Mouse (Mus musculus) stomach, postnatal 0 days (tissue): ENCODE results near the gene Pnliprp2. TPM values are rescaled to one million over a fixed set of nuclear protein-coding genes. Genes with fewer than 3 reads are reported as not detected.

Source experiments
- ATAC-seq: fragments of 200-750 bp; cut with Nextera tagmentation; 2 replicates; pipeline ENCODE4 v1.8.0; 2017; ENCODE audit not compliant: low FRiP score, low TSS enrichment
- DNase-seq: peaks from one replicate; pipeline ENCODE4 v3.0.0-alpha.2; 2016; ENCODE audit warnings: low spot score
- H3K27ac ChIP-seq: fragments of 300-500 bp; sonication (generic); replicated peaks from 2 replicates; pipeline ENCODE4 v1.5.1; 2014; ENCODE audit warnings: mild to moderate bottlenecking, control low read depth
- H3K27me3 ChIP-seq: fragments of 300-500 bp; sonication (generic); 2 replicates; pipeline ENCODE4 v1.6.1; 2014; ENCODE audit warnings: low read length; ENCODE audit not compliant: control insufficient read depth, insufficient read depth
- H3K36me3 ChIP-seq: fragments of 300-500 bp; sonication (generic); 2 replicates; pipeline ENCODE4 v1.6.1; 2014; ENCODE audit warnings: low read length, mixed read lengths; ENCODE audit not compliant: control insufficient read depth, insufficient read depth
- H3K4me1 ChIP-seq: fragments of 300-500 bp; sonication (generic); replicated peaks from 2 replicates; pipeline ENCODE4 v1.6.1; 2014; ENCODE audit warnings: antibody characterized with exemption; ENCODE audit not compliant: control insufficient read depth, insufficient read depth
- H3K4me2 ChIP-seq: fragments of 300-500 bp; sonication (generic); replicated peaks from 2 replicates; pipeline ENCODE4 v1.6.1; 2014; ENCODE audit warnings: low read depth, mild to moderate bottlenecking, control low read depth, moderate library complexity
- H3K4me3 ChIP-seq: fragments of 300-500 bp; sonication (generic); 2 replicates; pipeline ENCODE4 v1.5.1; 2014; ENCODE audit warnings: low read depth, low read length, control low read depth
- H3K9ac ChIP-seq: fragments of 300-500 bp; sonication (generic); 2 replicates; pipeline ENCODE4 v1.6.1; 2014; ENCODE audit warnings: mild to moderate bottlenecking, low read length, control low read depth, mixed read lengths
- H3K9me3 ChIP-seq: fragments of 300-500 bp; sonication (generic); 2 replicates; pipeline ENCODE4 v1.6.1; 2016; ENCODE audit warnings: low read length; ENCODE audit not compliant: control insufficient read depth
- CTCF ChIP-seq: IDR thresholded peaks from 2 replicates; pipeline ENCODE4 v1.5.1; 2016; ENCODE audit warnings: antibody characterized with exemption, low read depth, mild to moderate bottlenecking, moderate library complexity
- EP300 ChIP-seq: optimal IDR thresholded peaks from 2 replicates; pipeline ENCODE3; 2016; ENCODE audit warnings: antibody characterized with exemption
- WGBS: fragments of 180-500 bp; shearing (Covaris S2); extraction: QIAGEN DNeasy Blood & Tissue Kit; methylation state at CpG from one replicate; pipeline ENCODE4 v1.1.7; 2014; 5-methylcytosine and 5-hydroxymethylcytosine counted together
- polyA plus RNA-seq: library from polyadenylated mRNA; unstranded; fragments of >200 nt; fragmentation: Nextera tagmentation; extraction: Ambion mirVana; gene quantifications from 2 replicates; pipeline ENCODE4 v1.2.1, GENCODE M21; 2015

Gene Pnliprp2
- polyA plus RNA-seq, 1 experiment from 2014 or later, result 4.2 TPM

GRCm38 (mm10) chr19:58817398-58817797 lies 57.9 kb downstream of the Pnliprp2 start:
- H3K4me1 ChIP-seq, result no peaks in the 10 kb centered on the region
- no peaks in the 10 kb centered on the region for H3K9me3 ChIP-seq
- no peak overlapping the region for H3K27ac ChIP-seq
- WGBS, result 84% methylated on average over 11 of the region's 11 CpGs
- H3K27me3 ChIP-seq, result no peaks in the 10 kb centered on the region
- DNase-seq (no peak), ATAC-seq (no peak)
- no peaks in the 10 kb centered on the region for H3K36me3 ChIP-seq
- no peak for TF ChIP-seq EP300
- TF ChIP-seq CTCF, result no peak
- H3K4me3 ChIP-seq, result no peak overlapping the region
- no peak overlapping the region for H3K9ac ChIP-seq
- H3K4me2 ChIP-seq, result no peak overlapping the region

- no peak overlapping the region for H3K27ac ChIP-seq
- no peak overlapping the region for H3K9ac ChIP-seq
- DNase-seq (no peak), ATAC-seq (peak; percentile 11; the same call in 1 of the 2 replicates)
- H3K4me3 ChIP-seq, result no peak overlapping the region
- H3K36me3 ChIP-seq, result no peaks in the 10 kb centered on the region
- WGBS, result 67% methylated on average over 14 of the region's 14 CpGs
- no peaks in the 10 kb centered on the region for H3K4me1 ChIP-seq
- no peaks in the 10 kb centered on the region for H3K9me3 ChIP-seq
- no peak overlapping the region for H3K4me2 ChIP-seq
- TF ChIP-seq EP300 (no peak), CTCF (no peak)
- H3K27me3 ChIP-seq, result no peaks in the 10 kb centered on the region
Observed at GRCm38 (mm10) chr19:58818571-58819415, 59.3 kb downstream of the Pnliprp2 start.

DNA sequence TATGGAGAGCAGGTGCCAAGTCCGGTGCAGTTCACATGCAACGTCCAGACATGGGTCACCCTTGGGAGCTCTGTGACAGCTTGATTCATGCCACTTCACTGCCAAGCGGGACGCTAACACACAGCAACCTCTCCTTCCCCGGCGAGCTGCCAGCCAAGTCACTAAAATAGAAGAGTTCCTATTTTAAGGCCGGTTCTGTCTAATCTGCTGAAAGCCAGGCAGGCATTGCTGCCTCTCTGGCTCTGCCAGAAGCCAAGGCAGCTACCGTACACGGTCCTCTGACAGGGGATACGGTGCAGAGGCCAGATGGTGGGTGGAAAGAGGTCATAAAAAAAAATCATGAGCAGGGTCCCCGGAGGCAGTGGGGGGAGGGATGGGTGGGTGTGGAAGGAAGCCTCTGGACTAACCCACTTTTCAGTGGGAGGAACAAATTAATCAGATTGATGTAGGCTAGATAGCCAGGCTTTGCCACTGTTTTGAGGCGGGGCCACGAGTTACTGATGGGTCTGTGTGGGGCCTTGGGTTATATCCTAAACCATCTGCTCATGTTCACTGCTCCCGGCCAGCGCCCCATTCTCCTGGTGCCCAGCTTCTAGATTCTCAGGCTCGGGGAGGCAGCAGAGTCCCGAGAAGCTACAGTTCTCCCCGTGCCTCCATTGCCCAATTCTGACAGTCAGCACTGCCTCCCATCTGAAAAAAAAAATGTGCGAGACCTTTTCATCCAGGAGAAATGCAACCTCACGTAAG lies 63.1 kb downstream of the Pnliprp2 start:
- WGBS, result 68% methylated on average over 20 of the region's 20 CpGs

DNA sequence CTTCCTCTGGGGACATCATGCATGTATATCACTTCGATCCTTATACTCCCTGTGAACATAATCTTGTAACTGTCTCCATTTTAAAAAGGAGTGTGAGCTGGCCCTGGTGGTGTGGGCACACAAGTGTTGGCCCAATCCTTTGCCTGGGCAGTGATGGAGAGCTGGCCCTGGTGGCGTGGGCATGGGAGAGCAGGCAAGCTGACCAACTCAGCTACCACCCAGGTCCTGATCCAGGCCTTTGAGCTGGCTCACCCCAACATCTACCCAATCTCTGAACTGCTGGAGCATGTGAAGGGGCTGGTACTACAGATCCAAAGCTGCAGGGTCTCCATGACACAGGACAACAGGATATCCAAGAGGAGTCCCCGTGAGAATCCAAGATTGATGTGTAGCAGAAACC lies 63.8 kb downstream of the Pnliprp2 start:
- Histone ChIP-seq H3K9ac (no peak overlapping the region), H3K9me3 (no peaks in the 10 kb centered on the region), H3K27ac (no peak overlapping the region), H3K4me2 (no peak overlapping the region), H3K4me1 (no peaks in the 10 kb centered on the region), H3K27me3 (no peaks in the 10 kb centered on the region), H3K36me3 (no peaks in the 10 kb centered on the region), H3K4me3 (no peak overlapping the region)
- no peak for DNase-seq
- ATAC-seq, result no peak
- TF ChIP-seq CTCF, result no peak
- no peak for TF ChIP-seq EP300
- WGBS, result 76% methylated on average over 3 of the region's 3 CpGs

More for the DNA sequence above, 63.1 kb downstream of the Pnliprp2 start:
- Histone ChIP-seq H3K4me2 (no peak overlapping the region), H3K4me3 (no peak overlapping the region), H3K27me3 (no peaks in the 10 kb centered on the region), H3K27ac (no peak overlapping the region), H3K9ac (no peak overlapping the region), H3K4me1 (no peaks in the 10 kb centered on the region), H3K9me3 (no peaks in the 10 kb centered on the region), H3K36me3 (no peaks in the 10 kb centered on the region)
- no peak for ATAC-seq
- TF ChIP-seq EP300 (no peak), CTCF (no peak)
- DNase-seq, result no peak

DNA sequence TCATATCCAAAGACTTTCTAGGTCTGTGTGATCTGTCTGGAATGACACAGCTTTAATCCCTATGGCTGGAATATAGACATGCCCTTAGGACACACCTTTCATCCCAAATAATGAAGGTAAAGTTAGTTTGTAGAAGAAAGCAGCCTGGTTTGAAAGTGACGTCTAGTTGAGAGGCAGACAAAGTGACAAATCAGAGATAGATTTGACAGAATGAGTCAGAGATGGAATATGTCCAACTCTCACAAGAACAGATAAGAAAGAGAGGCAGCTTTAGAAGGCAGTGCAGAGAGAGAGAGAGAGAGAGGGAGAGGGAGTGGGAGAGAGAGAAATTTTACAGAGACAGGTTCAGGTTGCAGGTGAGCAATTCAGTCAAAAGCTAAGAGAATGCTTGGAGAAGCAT lies 64.8 kb downstream of the Pnliprp2 start:
- Histone ChIP-seq H3K4me2 (no peak overlapping the region), H3K9ac (no peak overlapping the region), H3K4me1 (no peaks in the 10 kb centered on the region), H3K36me3 (no peaks in the 10 kb centered on the region), H3K4me3 (no peak overlapping the region), H3K9me3 (no peaks in the 10 kb centered on the region), H3K27me3 (no peaks in the 10 kb centered on the region), H3K27ac (no peak overlapping the region)
- ATAC-seq (no peak), DNase-seq (no peak)
- WGBS, result 50% methylated on average over 1 of the region's 1 CpGs
- TF ChIP-seq CTCF, result no peak
- no peak for TF ChIP-seq EP300

Other genes starting within 250 kb of the Pnliprp2 start
- gene Ccdc172, start 247.7 kb upstream of the Pnliprp2 start, polyA plus RNA-seq, result not detected in 2 replicates
- gene Pnlip, start 107.2 kb upstream of the Pnliprp2 start, polyA plus RNA-seq, result 0.11 and 0.24 TPM in 2 replicates
- 10.3 and 11.8 TPM in 2 replicates for gene Pnliprp1, start 30.8 kb upstream of the Pnliprp2 start, polyA plus RNA-seq
- 0.10 TPM in 1 of 2 replicates, not detected in the other for gene 1700019N19Rik, start 34.7 kb downstream of the Pnliprp2 start, polyA plus RNA-seq
- gene Eno4, start 183.7 kb downstream of the Pnliprp2 start, polyA plus RNA-seq, result 0.06 and 0.13 TPM in 2 replicates
- gene Hspa12a, start 183.9 kb downstream of the Pnliprp2 start, polyA plus RNA-seq, result 1.7 and 2.5 TPM in 2 replicates